Mouse (Mus musculus) kidney, adult 18-20 months (tissue): ENCODE measurements around the gene Mmadhc.

Experiments used
- DNase-seq: peaks from one replicate; pipeline ENCODE4 v3.0.0; 2021

The Mmadhc gene

DNA sequence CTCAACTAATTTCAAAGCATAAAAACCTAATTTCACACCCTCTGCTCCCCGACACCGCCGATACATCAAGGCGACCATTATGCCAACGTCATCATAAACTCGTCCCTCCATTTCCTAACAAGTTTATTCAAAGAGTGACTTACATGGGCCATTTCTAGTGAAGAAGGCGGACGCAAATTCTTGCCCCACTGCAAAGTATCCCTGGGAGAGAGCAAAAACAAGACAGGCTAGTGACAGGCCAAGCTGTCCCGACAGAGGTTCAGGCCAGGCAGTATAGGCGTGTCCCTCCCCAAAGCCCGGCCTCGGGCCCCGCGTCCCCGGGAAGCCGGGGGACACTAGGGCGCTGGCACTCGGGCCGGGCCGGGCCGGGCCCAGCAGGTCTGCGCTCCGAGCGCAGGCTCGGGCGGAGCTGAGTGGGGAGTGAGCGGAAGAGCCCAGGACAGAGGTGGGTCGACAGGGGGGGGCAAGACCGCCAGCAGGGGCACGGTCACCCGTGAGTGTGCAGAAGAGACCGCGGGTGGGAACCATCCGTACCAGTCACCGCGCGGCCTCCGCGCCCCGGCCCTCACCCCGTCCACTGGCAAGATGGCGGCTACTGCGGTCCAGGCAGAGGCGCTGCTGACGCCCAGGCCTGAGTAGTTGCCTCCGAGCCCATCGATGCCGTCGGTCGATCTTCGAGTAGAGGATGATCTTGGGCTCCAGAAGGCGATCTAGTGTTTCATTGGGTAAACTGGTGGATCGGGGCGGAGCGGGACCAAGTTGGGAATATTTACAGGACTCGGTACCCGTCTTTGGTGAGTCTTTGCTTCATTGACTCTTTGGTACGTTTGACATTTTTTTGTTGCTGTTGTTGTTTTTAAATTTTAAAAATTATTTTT, at the start of gene Mmadhc:
Gene Mmadhc, minus strand, starts transcription at position 693 of the 878 bp plus-strand sequence.
- peak; percentile 91 for DNase-seq

- no peak for DNase-seq
Observed at GRCm38 (mm10) chr2:50343598-50343997, 47.0 kb upstream of the Mmadhc start.

DNA sequence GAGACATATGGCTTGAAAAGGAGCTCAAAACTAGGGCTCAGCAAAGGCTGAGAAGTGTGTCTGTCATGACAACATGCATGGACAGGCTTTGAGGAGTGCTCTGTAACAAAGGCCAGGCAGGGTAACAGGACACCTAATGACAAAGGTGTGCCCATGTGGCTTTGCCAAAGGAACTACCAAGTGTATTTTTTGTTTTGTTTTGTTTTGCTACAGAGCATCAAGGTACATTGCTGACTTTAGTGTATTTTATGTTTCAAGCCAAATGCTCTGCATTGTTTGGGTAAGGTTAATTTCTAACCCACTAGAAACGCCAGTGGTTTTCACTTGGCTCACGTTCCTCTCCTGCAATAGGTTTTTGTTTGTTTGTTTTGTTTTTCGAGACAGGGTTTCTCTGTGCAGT, 42.5 kb upstream of the Mmadhc start:
- no peak for DNase-seq

- no peak for DNase-seq
Observed at GRCm38 (mm10) chr2:50337596-50337995, 41.0 kb upstream of the Mmadhc start.

DNA sequence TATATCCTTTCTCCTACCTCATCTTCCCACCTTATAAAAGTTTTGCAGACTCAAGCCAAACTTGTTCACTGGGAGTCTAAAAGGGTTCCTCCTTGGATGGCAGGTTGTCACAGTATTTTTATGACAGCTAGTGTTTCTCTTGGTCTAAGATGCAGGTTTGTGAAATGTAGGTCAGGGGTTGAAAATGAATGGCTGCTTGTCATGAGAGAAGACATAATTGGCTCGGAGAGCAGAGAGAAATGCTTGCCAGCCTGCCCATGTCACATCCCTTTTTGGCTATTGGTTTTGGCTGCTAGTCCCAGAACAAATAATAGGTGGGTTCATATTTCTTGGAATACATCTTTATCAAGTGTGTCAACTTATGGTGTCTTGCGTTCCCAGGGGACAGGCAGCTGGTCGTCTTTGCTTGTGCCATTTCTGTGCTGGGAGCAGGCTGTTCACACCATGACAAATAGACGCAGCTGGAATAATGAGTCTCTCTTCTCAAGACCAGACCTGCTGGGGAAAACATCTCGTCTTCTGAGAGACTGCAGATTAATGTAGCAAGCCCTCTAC, 35.2 kb upstream of the Mmadhc start:
- DNase-seq, result no peak

DNA sequence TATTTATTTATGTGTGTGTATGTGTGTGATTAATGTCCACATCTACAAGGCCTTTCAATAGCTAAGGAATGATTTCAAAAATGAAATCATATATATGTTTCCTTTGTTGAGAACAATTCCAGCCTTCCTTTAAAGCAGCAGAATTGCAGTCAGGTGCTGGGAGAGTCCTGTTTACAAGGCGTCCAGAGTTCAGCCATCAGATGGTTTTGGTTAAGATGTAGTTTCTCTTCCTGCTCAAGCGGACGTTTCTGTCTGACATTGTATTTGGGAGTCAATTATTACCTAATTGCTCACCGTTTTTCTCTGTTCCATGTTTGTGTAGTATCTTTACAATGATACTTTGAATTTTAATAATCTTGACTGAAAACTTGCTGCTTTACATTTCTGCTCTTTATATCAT, 31.6 kb upstream of the Mmadhc start:
- no peak for DNase-seq

DNA sequence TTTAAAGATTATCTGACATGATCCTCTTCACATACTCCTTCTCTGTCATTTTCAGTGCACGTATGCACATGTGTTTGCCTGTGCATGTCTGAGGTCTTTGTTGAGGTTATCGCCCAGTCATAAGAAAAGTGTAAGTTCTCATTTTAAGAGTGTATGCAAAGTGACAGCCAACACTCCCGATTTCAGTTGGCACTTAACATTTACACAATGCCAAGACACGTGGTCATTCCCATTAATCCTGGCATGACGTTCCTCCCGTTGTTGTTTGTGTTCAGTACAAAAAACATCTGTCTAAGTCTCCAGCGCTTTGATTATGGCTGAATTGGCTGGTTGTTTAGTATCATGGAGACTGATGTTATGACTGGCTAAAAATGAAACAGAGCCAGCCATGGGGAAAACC, 28.2 kb upstream of the Mmadhc start:
- DNase-seq, result no peak

- DNase-seq, result no peak
Observed at GRCm38 (mm10) chr2:50306663-50307320, 10.2 kb upstream of the Mmadhc start.

GRCm38 (mm10) chr2:50304824-50305577, 8.4 kb upstream of the Mmadhc start:
- DNase-seq, result no peak

- DNase-seq, result no peak
Observed at GRCm38 (mm10) chr2:50296987-50297350, 368 bp upstream of the Mmadhc start.

GRCm38 (mm10) chr2:50295562-50295961, 1.0 kb downstream of the Mmadhc start:
- no peak for DNase-seq

DNA sequence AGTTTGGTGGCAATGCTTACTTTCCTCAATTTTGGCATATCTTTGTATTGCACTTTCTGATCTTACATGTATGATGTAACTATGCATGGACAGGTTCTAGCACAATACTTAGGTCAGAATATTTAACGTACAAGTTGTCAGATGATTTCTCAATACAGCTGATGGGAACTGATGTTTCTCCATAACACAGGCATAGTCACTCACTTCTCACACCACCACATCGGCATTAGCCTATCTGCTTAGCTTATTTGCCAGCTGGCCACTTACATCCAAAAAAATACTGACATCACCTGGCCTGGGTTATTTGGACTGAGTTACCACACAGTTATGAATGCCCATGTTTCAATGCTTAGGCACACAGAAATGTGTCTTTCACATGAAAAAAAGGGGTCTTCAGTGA, 2.5 kb downstream of the Mmadhc start:
- DNase-seq, result no peak

DNA sequence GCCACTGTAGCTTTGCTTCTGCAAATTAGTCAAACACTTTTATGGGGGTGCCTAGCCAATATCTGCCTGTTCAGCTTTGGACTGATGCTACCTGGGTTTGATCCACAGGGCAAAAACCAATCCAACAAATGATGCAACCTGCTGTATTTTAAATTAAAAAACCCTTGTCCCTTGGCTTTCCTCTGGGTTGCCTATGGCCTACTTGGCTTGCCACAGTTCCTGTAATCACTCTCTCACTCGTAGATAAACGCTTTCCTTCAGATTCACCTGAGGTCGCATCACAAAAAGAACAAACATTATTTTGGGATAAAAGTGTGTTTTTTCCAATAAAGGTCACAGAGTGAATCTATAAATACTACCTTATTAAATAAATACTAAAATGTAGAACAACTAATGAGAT, 3.0 kb downstream of the Mmadhc start:
- no peak for DNase-seq

GRCm38 (mm10) chr2:50291901-50292300, 4.7 kb downstream of the Mmadhc start:
- DNase-seq, result no peak

GRCm38 (mm10) chr2:50290754-50291153, 5.8 kb downstream of the Mmadhc start:
- no peak for DNase-seq

GRCm38 (mm10) chr2:50284781-50285180, 11.8 kb downstream of the Mmadhc start:
- DNase-seq, result no peak

- DNase-seq, result peak; percentile 60
Observed at GRCm38 (mm10) chr2:50284040-50284439, 12.6 kb downstream of the Mmadhc start.

DNA sequence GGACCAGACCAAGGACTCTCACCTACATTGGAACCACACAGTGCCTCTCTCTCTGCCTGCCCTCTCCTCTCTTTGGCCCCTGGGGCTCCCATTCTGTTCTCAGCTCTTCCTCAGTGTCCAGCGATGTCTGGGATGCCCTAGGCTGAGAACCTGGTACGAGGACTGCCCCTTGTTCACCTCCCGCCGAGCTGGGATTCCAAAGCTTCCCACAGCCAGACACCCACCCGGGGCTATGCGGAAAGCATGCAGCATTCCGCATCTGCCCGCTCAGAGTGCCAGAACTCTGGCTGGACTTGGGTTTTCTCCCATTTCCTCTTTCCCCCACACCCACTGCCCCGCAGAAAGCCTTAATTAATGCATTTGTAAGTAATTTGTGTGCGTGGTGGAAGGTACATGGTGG, 19.9 kb downstream of the Mmadhc start:
- no peak for DNase-seq

DNA sequence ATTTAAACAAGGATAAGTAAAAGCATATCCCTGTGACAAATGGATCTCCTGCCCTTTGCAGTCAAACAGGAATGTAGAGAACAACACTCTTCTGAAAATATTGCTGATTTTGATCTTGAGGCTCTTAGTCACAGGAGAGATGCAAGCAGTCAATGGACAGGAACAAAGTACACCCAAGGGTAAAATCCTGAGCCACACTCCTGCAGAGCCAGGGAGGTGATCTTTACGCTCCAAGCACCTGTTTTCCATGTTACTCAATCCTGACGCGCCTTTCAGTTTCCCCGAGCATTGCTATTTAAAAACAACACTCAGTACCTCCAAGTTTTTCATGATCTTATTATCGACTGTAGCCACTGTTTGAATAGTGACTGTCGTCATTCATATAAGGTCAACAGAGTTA, 23.2 kb downstream of the Mmadhc start:
- peak; percentile 18 for DNase-seq

DNA sequence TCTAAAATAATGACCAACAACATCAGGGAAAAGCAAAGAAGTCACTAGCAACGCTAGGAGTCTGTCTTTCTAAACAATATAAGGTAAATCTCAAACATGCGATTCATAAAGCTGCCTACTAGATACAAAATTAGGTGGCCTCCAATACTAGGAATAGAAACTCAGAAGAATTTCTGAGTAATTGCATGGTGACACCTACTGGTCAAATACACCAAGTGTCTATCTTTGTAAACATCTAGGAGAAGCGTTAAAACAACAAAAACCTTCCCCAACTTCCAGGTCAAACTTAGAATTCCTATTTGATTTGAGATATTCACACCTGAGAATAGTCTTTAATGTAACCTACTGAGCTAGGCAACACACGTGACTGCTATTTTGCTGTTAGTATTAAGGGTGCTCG, 24.4 kb downstream of the Mmadhc start:
- no peak for DNase-seq

- no peak for DNase-seq
Observed at GRCm38 (mm10) chr2:50268514-50268913, 28.1 kb downstream of the Mmadhc start.

DNA sequence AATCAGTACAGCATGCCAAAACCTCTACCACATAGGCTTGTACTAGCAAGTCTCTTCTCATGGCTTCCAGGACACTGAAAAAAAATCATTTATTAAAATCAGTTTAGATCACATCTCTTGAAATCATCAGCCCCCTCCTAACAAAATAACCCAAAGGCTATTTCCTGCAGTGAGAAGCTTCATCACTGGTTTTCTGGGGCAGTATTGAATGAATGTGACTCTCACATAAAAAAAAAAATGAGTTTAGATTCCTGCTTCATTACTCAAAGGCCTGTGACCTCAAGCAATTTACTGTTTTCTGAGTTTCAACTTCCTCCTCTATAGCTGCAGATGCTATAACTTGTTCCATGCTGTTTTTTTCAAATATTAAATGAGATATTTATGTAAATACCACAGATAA, 29.6 kb downstream of the Mmadhc start:
- DNase-seq, result no peak

DNA sequence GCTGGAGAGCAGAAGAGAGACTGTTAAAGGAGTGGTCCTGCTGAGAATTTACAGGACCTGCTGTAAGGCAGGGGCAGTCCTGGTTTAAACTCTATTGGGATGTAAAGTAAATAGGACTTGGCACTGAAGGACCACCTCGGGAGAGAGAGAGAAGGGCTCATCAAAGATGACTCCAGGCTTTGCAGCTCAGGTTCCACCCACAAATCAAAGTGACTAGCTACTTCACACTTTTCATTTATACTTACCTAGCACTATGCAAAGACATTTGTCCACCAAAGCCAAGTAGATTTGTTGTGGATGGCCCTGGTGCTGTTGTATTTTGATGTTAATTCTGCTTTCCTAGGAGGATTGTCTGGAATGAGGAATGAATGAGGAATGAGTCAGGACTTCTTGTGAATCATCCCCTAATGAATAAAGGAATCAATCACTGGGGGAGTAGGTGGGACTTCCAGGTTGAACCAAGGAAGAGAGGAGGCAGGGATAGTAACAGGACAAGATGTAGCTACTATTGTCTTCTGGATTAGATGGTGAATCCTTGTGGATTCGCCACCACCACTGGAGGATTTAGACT, 31.3 kb downstream of the Mmadhc start:
- DNase-seq, result no peak
